Mouse (Mus musculus) cerebellum, adult 2 months (tissue): ENCODE measurements around the gene Amdhd1.

ENCODE experiments used
- CTCF ChIP-seq: fragments of 200-500 bp; IDR thresholded peaks from 2 replicates; pipeline ENCODE4 v1.5.1; 2011; ENCODE audit warnings: low read depth, mild to moderate bottlenecking, control low read depth, low read length, moderate library complexity, borderline replicate concordance; ENCODE audit not compliant: insufficient read depth
- POLR2A ChIP-seq: fragments of 200-500 bp; IDR thresholded peaks from 2 replicates; pipeline ENCODE4 v1.6.1; 2011; ENCODE audit warnings: low read length, control low read depth, borderline replicate concordance; ENCODE audit not compliant: insufficient read depth

DNA sequence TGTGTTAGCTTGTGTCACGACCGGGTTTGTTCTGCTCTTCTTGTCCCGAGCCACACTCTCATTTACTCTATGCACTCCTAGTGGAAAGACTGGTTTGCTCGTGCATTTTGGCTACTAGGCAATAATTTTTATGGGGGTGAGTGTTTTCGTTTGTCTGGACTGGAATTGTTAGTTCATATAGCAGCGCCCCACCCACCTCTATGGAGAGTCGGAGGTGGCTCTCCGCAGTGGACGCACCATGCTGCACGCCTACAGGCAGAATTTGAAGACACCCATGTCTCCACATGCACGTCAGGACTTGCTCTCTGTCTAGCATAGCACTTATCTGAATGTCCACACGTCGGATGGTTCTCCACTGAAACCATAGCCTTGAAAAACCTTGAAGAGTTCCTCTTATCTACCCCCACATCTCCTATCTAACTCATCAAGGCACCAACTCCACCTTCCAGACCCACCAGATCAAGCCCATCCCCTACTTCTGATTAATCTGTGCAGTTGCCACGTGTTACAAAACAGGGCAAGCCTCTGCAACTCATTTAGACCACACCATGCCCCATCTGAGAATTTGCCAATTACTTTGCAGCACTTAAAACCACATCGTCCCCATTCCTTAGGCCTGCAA is 30.2 kb downstream of the Amdhd1 start:
- TF ChIP-seq CTCF, result no peak
- TF ChIP-seq POLR2A, result no peak
